ENCODE assay signal across 11 mouse cellular contexts in the genomic region with DNA sequence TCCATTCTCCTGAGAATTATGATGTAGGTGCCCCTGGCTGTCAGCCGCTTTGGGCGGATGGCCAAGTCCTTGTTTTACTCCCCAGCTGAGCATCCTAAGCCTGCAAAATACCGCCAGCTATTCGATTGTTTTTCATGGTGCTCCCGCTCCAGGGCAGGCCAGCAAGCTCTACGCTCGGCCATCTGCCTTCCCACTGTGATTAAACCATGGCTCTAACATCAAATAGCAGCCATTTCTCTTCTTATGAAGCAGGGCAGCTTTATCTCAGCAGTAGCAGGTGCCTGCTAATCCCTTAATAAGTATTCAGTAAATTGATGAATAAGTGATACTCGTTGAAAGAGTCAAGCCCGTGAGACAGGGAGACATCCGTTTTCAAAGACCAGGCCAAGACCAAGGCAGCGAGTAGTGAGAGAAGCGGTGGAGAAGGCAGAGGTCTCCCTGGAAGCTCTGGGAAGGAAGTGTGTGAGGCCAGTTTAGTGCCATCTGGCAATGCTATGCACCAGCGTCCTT. TPM values are rescaled to one million over a fixed set of nuclear protein-coding genes. Genes with fewer than 3 reads are reported as not detected.
A peak's percentile ranks its signal among the peaks of the same experiment; 100 is the strongest.
DNase-seq lines count a peak whose midpoint lies in the region; ATAC-seq and TF ChIP-seq lines count a peak whose summit lies in the region.
"Had no signal": no experiment of that assay in that cellular context is flagged by ENCODE, and none has a peak within 500 bp of the region (broad histone marks: within the 10 kb centered on the region; RNA-seq: fewer than 3 reads in every experiment).

No protein-coding gene starts in this region.

- H3K4me3 ChIP-seq in left cerebral cortex, adult 2 months, result no peak overlapping the region
- no peak overlapping the region for H3K4me3 ChIP-seq in forebrain, embryonic 11.5 days (ENCODE audit: low read depth, low read length)
- no peak overlapping the region for H3K4me3 ChIP-seq in olfactory bulb, adult 2 months (ENCODE audit: insufficient read depth, low read depth, low read length)
- H3K4me3 ChIP-seq: heart, embryonic 13.5 days; kidney, embryonic 15.5 days; limb, embryonic 12.5 days had no signal

- H3K4me1 ChIP-seq in forebrain, embryonic 11.5 days (replicated peaks; ENCODE audit: control insufficient read depth, insufficient read depth, low read length), result no peaks in the 10 kb centered on the region
- H3K4me1 ChIP-seq in olfactory bulb, adult 2 months (ENCODE audit: control insufficient read depth, insufficient read depth, low read length), result peaks cover 20% of the 10 kb centered on the region
- H3K4me1 ChIP-seq: heart, embryonic 13.5 days had no signal

- no peak overlapping the region for H3K4me2 ChIP-seq in forebrain, embryonic 11.5 days (ENCODE audit: low read depth, low read length, severe bottlenecking)
- H3K4me2 ChIP-seq: heart, embryonic 13.5 days; kidney, embryonic 15.5 days; limb, embryonic 12.5 days had no signal

- no peak for TF ChIP-seq CTCF in left cerebral cortex, adult 2 months (IDR thresholded peaks at IDR 0.05)
- no peak for TF ChIP-seq CTCF in olfactory bulb, adult 2 months (IDR thresholded peaks at IDR 0.05; ENCODE audit: insufficient read depth, low read depth, low read length)

- DNase-seq in left cerebral cortex, adult 2 months (ENCODE audit: extremely low spot score in 1 of 2, low spot score in 2 of 2), result no peak
- no peak for DNase-seq in left cerebral cortex, adult 8-10 months (ENCODE audit: low spot score in 2 of 2)
- DNase-seq in forebrain, embryonic 11.5 days (ENCODE audit: low spot score), result no peak
- peak; percentile 54 for DNase-seq in layer of hippocampus, adult 9-10 months (ENCODE audit: low spot score)
- DNase-seq in urinary bladder, postnatal 14 days (ENCODE audit: low spot score), result no peak
- no peak for DNase-seq in heart, adult 18-20 months

- TF ChIP-seq POLR2A in olfactory bulb, adult 2 months (IDR thresholded peaks at IDR 0.05; ENCODE audit: insufficient read depth, low read depth, low read length), result no peak

- no peaks in the 10 kb centered on the region for H3K27me3 ChIP-seq in forebrain, embryonic 11.5 days (ENCODE audit: control insufficient read depth, insufficient read depth, low read length)
- H3K27me3 ChIP-seq: heart, embryonic 13.5 days; kidney, embryonic 15.5 days; limb, embryonic 12.5 days had no signal

- 42% methylated on average over 13 of the region's 13 CpGs for WGBS in forebrain, embryonic 11.5 days
- WGBS in olfactory bulb, adult 2 months, result 45% methylated on average over 13 of the region's 13 CpGs

- H3K36me3 ChIP-seq in forebrain, embryonic 11.5 days (ENCODE audit: control insufficient read depth, insufficient read depth, low read length), result no peaks in the 10 kb centered on the region
- H3K36me3 ChIP-seq: heart, embryonic 13.5 days; kidney, embryonic 15.5 days; limb, embryonic 12.5 days had no signal

- no peak overlapping the region for H3K9ac ChIP-seq in forebrain, embryonic 11.5 days (ENCODE audit: low read length)
- H3K9ac ChIP-seq: heart, embryonic 13.5 days; kidney, embryonic 15.5 days; limb, embryonic 12.5 days had no signal

- peak overlapping the region; percentile 15; the same call in 1 of the 2 replicates for H3K27ac ChIP-seq in left cerebral cortex, adult 2 months
- H3K27ac ChIP-seq in forebrain, embryonic 11.5 days (ENCODE audit: low read depth, low read length), result peak overlapping the region; percentile 42
- peak overlapping the region; percentile 29; the same call in 1 of the 2 replicates for H3K27ac ChIP-seq in olfactory bulb, adult 2 months (ENCODE audit: insufficient read depth, low read depth, low read length)
- H3K27ac ChIP-seq: heart, embryonic 13.5 days; kidney, embryonic 15.5 days; limb, embryonic 12.5 days had no signal

- intact Hi-C loops in left cerebral cortex, adult 2 months (cut with DNase I), result no loop called here

- peak; percentile 39; the same call in 1 of the 2 replicates for ATAC-seq in forebrain, embryonic 11.5 days (replicated peaks; ENCODE audit: low FRiP score)
- no peak for ATAC-seq in megakaryocyte progenitor cell, adult 5-6 weeks (replicated peaks; ENCODE audit: poor library complexity)

- no peaks in the 10 kb centered on the region for H3K9me3 ChIP-seq in forebrain, embryonic 11.5 days (ENCODE audit: control insufficient read depth, low read length)
- H3K9me3 ChIP-seq: heart, embryonic 13.5 days; kidney, embryonic 15.5 days; limb, embryonic 12.5 days had no signal

RNA-seq across cellular contexts. Expression of a gene that starts 14.5 kb away (rescaled TPM):
- 1 to 10 TPM; 2.6 to 3.7 TPM for total RNA-seq in left cerebral cortex, adult 2 months (2021)
- total RNA-seq in left cerebral cortex, adult 8-10 months (2022), result 1 to 10 TPM; 3.0 to 3.6 (median 3.3) TPM
- polyA plus RNA-seq in forebrain, embryonic 11.5 days (2014; fragmentation: Nextera tagmentation; extraction: Ambion mirVana), result 0.65 and 1.8 TPM in 2 replicates
- polyA plus RNA-seq in olfactory bulb, adult 2 months (2012; ENCODE audit: insufficient read depth, insufficient read length, low replicate concordance, missing spikeins), result not detected in 2 replicates
- total RNA-seq in heart, adult 18-20 months (2021), result 1 to 10 TPM in 1 of 2 experiments, under 1 TPM in 1; 0.84 to 1.2 TPM
- 0.69 TPM in 1 of 2 replicates, not detected in the other for total RNA-seq in megakaryocyte progenitor cell, adult 5-6 weeks (2015)
- 0.62 and 2.1 TPM in 2 replicates for total RNA-seq in megakaryocyte progenitor cell, adult 5-6 weeks (2017)
